ENCODE assay signal across 8 mouse cellular contexts in genomic region chr6:136980331-136980746, GRCm38 (mm10). TPM values are rescaled to one million over a fixed set of nuclear protein-coding genes. Genes with fewer than 3 reads are reported as not detected.
A peak's percentile ranks its signal among the peaks of the same experiment; 100 is the strongest.
DNase-seq lines count a peak whose midpoint lies in the region; ATAC-seq and TF ChIP-seq lines count a peak whose summit lies in the region.

No protein-coding gene starts in this region.

- H3K9me3 ChIP-seq in embryonic facial prominence, embryonic 10.5 days: no peaks in the 10 kb centered on the region
- no peaks in the 10 kb centered on the region for H3K9me3 ChIP-seq in hindbrain, embryonic 14.5 days (ENCODE audit: control insufficient read depth, low read length)
- H3K9me3 ChIP-seq in lung, postnatal 0 days (ENCODE audit: low read length): no peaks in the 10 kb centered on the region

- peak; percentile 74 for TF ChIP-seq CTCF in lung, postnatal 0 days (IDR thresholded peaks at IDR 0.05)

- TF ChIP-seq EP300 in lung, postnatal 0 days (IDR thresholded peaks at IDR 0.05): no peak

- peak overlapping the region; percentile 78 for H3K27ac ChIP-seq in embryonic facial prominence, embryonic 10.5 days (replicated peaks)
- H3K27ac ChIP-seq in hindbrain, embryonic 14.5 days: no peak overlapping the region
- no peak overlapping the region for H3K27ac ChIP-seq in lung, postnatal 0 days (ENCODE audit: low read length)

- no peaks in the 10 kb centered on the region for H3K36me3 ChIP-seq in embryonic facial prominence, embryonic 10.5 days (replicated peaks)
- no peaks in the 10 kb centered on the region for H3K36me3 ChIP-seq in hindbrain, embryonic 14.5 days (replicated peaks; ENCODE audit: control insufficient read depth, insufficient read depth)
- no peaks in the 10 kb centered on the region for H3K36me3 ChIP-seq in lung, postnatal 0 days (ENCODE audit: insufficient read depth, low read length)

- WGBS in embryonic facial prominence, embryonic 10.5 days: 38% methylated on average over 3 of the region's 3 CpGs
- WGBS in hindbrain, embryonic 14.5 days: 32% methylated on average over 3 of the region's 3 CpGs
- 6% methylated on average over 3 of the region's 3 CpGs for WGBS in lung, postnatal 0 days

- no peak overlapping the region for H3K4me3 ChIP-seq in embryonic facial prominence, embryonic 10.5 days
- H3K4me3 ChIP-seq in hindbrain, embryonic 14.5 days (replicated peaks; ENCODE audit: low read length): no peak overlapping the region
- H3K4me3 ChIP-seq in lung, postnatal 0 days (ENCODE audit: low read depth, low read length): no peak overlapping the region

- no peak overlapping the region for H3K9ac ChIP-seq in hindbrain, embryonic 14.5 days
- no peak overlapping the region for H3K9ac ChIP-seq in lung, postnatal 0 days (replicated peaks; ENCODE audit: low read depth)

- no peak overlapping the region for H3K4me2 ChIP-seq in hindbrain, embryonic 14.5 days (replicated peaks)
- H3K4me2 ChIP-seq in lung, postnatal 0 days (replicated peaks; ENCODE audit: low read depth, low read length): peak overlapping the region; percentile 23; the same call in 1 of the 2 replicates

- DNase-seq in spleen, postnatal 10 days (ENCODE audit: low spot score in 2 of 2): peak; percentile 11 to 17
- DNase-seq in spleen, postnatal 4 days (ENCODE audit: low spot score in 2 of 2): no peak
- peak; percentile 20 for DNase-seq in embryonic facial prominence, embryonic 10.5 days (ENCODE audit: low spot score)
- peak; percentile 80 for DNase-seq in hindbrain, embryonic 14.5 days (ENCODE audit: low spot score)
- peak; percentile 89 for DNase-seq in lung, postnatal 0 days (ENCODE audit: low spot score)
- peak; percentile 27 for DNase-seq in retina, postnatal 7 days (ENCODE audit: low read depth, low spot score)
- DNase-seq in spleen, postnatal 14 days (ENCODE audit: low spot score in 2 of 2): no peak
- DNase-seq in gastrocnemius, postnatal 14 days: no peak

- intact Hi-C loops in gastrocnemius, postnatal 14 days (cut with DNase I; ENCODE audit: low total_unique reads): loop anchor here (5.0 kb wide), 1 partner anchor 118 kb away; no protein-coding TSS in a partner anchor

- H3K4me1 ChIP-seq in embryonic facial prominence, embryonic 10.5 days: peaks cover 14% of the 10 kb centered on the region
- no peaks in the 10 kb centered on the region for H3K4me1 ChIP-seq in hindbrain, embryonic 14.5 days (replicated peaks; ENCODE audit: control insufficient read depth, insufficient read depth, low read length)
- no peaks in the 10 kb centered on the region for H3K4me1 ChIP-seq in lung, postnatal 0 days (ENCODE audit: insufficient read depth, low read depth, low read length)

- ATAC-seq in hindbrain, embryonic 14.5 days (ENCODE audit: low FRiP score): peak; percentile 57; the same call in 1 of the 2 replicates
- ATAC-seq in lung, postnatal 0 days: peak; percentile 74

- no peaks in the 10 kb centered on the region for H3K27me3 ChIP-seq in embryonic facial prominence, embryonic 10.5 days (replicated peaks; ENCODE audit: low read depth, poor library complexity, severe bottlenecking)
- no peaks in the 10 kb centered on the region for H3K27me3 ChIP-seq in hindbrain, embryonic 14.5 days (ENCODE audit: control insufficient read depth, insufficient read depth, low read length)
- no peaks in the 10 kb centered on the region for H3K27me3 ChIP-seq in lung, postnatal 0 days (replicated peaks; ENCODE audit: insufficient read depth, low read length)

RNA-seq across cellular contexts. Expression of gene Arhgdib, which starts 38.6 kb away (rescaled TPM):
- 32.1 and 39.3 TPM in 2 replicates for polyA plus RNA-seq in embryonic facial prominence, embryonic 10.5 days (2016; fragmentation: Nextera tagmentation; extraction: Ambion mirVana)
- 14.7 and 17.9 TPM in 2 replicates for polyA plus RNA-seq in hindbrain, embryonic 14.5 days (2014; fragmentation: Nextera tagmentation; extraction: Ambion mirVana)
- 68.4 and 70.8 TPM in 2 replicates for polyA plus RNA-seq in lung, postnatal 0 days (2015; fragmentation: Nextera tagmentation; extraction: Ambion mirVana)
- total RNA-seq in gastrocnemius, postnatal 14 days (2021): 10 to 100 TPM; 15.2 to 15.3 TPM

RNA-seq across cellular contexts. Expression of gene Pde6h, which starts 56.7 kb away (rescaled TPM):
- not detected in 2 replicates for polyA plus RNA-seq in embryonic facial prominence, embryonic 10.5 days (2016; fragmentation: Nextera tagmentation; extraction: Ambion mirVana)
- polyA plus RNA-seq in hindbrain, embryonic 14.5 days (2014; fragmentation: Nextera tagmentation; extraction: Ambion mirVana): 0.03 and 0.48 TPM in 2 replicates
- 0.27 and 0.60 TPM in 2 replicates for polyA plus RNA-seq in lung, postnatal 0 days (2015; fragmentation: Nextera tagmentation; extraction: Ambion mirVana)
- total RNA-seq in gastrocnemius, postnatal 14 days (2021): not detected

RNA-seq across cellular contexts. Expression of gene Erp27, which starts 58.4 kb away (rescaled TPM):
- 0.29 TPM in 1 of 2 replicates, not detected in the other for polyA plus RNA-seq in embryonic facial prominence, embryonic 10.5 days (2016; fragmentation: Nextera tagmentation; extraction: Ambion mirVana)
- not detected in 2 replicates for polyA plus RNA-seq in hindbrain, embryonic 14.5 days (2014; fragmentation: Nextera tagmentation; extraction: Ambion mirVana)
- 0.61 and 0.74 TPM in 2 replicates for polyA plus RNA-seq in lung, postnatal 0 days (2015; fragmentation: Nextera tagmentation; extraction: Ambion mirVana)
- total RNA-seq in gastrocnemius, postnatal 14 days (2021): not detected

Comparison
In these comparisons a context has a peak if more than half of its experiments do, and no peak if none do; other contexts are left out.
1. DNase-seq: peak in spleen, postnatal 10 days (2 of 2), embryonic facial prominence, embryonic 10.5 days (single experiment), hindbrain, embryonic 14.5 days (single experiment), lung, postnatal 0 days (single experiment) and retina, postnatal 7 days (single experiment); none in spleen, postnatal 4 days (0 of 2), spleen, postnatal 14 days (0 of 2) and gastrocnemius, postnatal 14 days (single experiment).